Mouse (Mus musculus): Measurements from ENCODE around the gene Pcmt1.
A peak's percentile ranks its signal among the peaks of the same experiment; 100 is the strongest.

Gene Pcmt1

GRCm38 (mm10) chr10:7680731-7681301, at the start of gene Pcmt1, which contains the start of gene Lats1:
Gene Pcmt1, minus strand, starts transcription at chr10:7681136.
Gene Lats1, plus strand, starts transcription at chr10:7681214.
- DNase-seq (ENCODE audit: low read depth, low spot score), result peak; percentile 50

GRCm38 (mm10) chr10:7727011-7727410, 46.1 kb upstream of the Pcmt1 start:
- DNase-seq (ENCODE audit: low read depth, low spot score), result no peak

- DNase-seq (ENCODE audit: low read depth, low spot score), result no peak
These were observed 45.5 kb upstream of the Pcmt1 start for GRCm38 (mm10) chr10:7726501-7726812.

- DNase-seq (ENCODE audit: low read depth, low spot score), result peak; percentile 94
These were observed 45.0 kb upstream of the Pcmt1 start, which contains the start of gene Katna1 for GRCm38 (mm10) chr10:7725751-7726500. Gene Katna1, plus strand, starts transcription at chr10:7726000.

- no peak for DNase-seq (ENCODE audit: low read depth, low spot score)
These were observed 34.1 kb upstream of the Pcmt1 start for GRCm38 (mm10) chr10:7715056-7715455.

GRCm38 (mm10) chr10:7712506-7712905, 31.6 kb upstream of the Pcmt1 start:
- DNase-seq (ENCODE audit: low read depth, low spot score), result no peak

GRCm38 (mm10) chr10:7710121-7710520, 29.2 kb upstream of the Pcmt1 start:
- DNase-seq (ENCODE audit: low read depth, low spot score), result no peak

- no peak for DNase-seq (ENCODE audit: low read depth, low spot score)
These were observed 21.6 kb upstream of the Pcmt1 start for GRCm38 (mm10) chr10:7702586-7702985.

- no peak for DNase-seq (ENCODE audit: low read depth, low spot score)
These were observed 19.2 kb upstream of the Pcmt1 start for GRCm38 (mm10) chr10:7700120-7700519.

GRCm38 (mm10) chr10:7695286-7695685, 14.3 kb upstream of the Pcmt1 start:
- DNase-seq (ENCODE audit: low read depth, low spot score), result no peak

- no peak for DNase-seq (ENCODE audit: low read depth, low spot score)
These were observed 6.0 kb upstream of the Pcmt1 start for GRCm38 (mm10) chr10:7686902-7687301.

- no peak for DNase-seq (ENCODE audit: low read depth, low spot score)
These were observed 1.3 kb upstream of the Pcmt1 start for GRCm38 (mm10) chr10:7682249-7682648.

- DNase-seq (ENCODE audit: low read depth, low spot score), result peak; percentile 44
These were observed 548 bp upstream of the Pcmt1 start for GRCm38 (mm10) chr10:7681343-7682025.

- no peak for DNase-seq (ENCODE audit: low read depth, low spot score)
These were observed 7.3 kb downstream of the Pcmt1 start for GRCm38 (mm10) chr10:7673673-7674072.

GRCm38 (mm10) chr10:7667342-7667802, 13.6 kb downstream of the Pcmt1 start, which contains the start of gene Nup43:
Gene Nup43, plus strand, starts transcription at chr10:7667503.
- DNase-seq (ENCODE audit: low read depth, low spot score), result peak; percentile 89

GRCm38 (mm10) chr10:7664889-7665288, 16.0 kb downstream of the Pcmt1 start:
- DNase-seq (ENCODE audit: low read depth, low spot score), result no peak

- no peak for DNase-seq (ENCODE audit: low read depth, low spot score)
These were observed 16.9 kb downstream of the Pcmt1 start for GRCm38 (mm10) chr10:7664027-7664526.

GRCm38 (mm10) chr10:7663159-7664026, 17.5 kb downstream of the Pcmt1 start:
- DNase-seq (ENCODE audit: low read depth, low spot score), result peak; percentile 82

GRCm38 (mm10) chr10:7662471-7663141, 18.3 kb downstream of the Pcmt1 start:
- no peak for DNase-seq (ENCODE audit: low read depth, low spot score)

GRCm38 (mm10) chr10:7651057-7651456, 29.9 kb downstream of the Pcmt1 start:
- DNase-seq (ENCODE audit: low read depth, low spot score), result no peak

GRCm38 (mm10) chr10:7649059-7649458, 31.9 kb downstream of the Pcmt1 start:
- no peak for DNase-seq (ENCODE audit: low read depth, low spot score)
